Mouse (Mus musculus) fat pad, adult 2 months (tissue): Measurements from ENCODE around the gene Egln1.

Experiments used
- DNase-seq: peaks from one replicate; pipeline ENCODE4 v3.0.0-alpha.2; 2011; ENCODE audit warnings: low read depth, low spot score; ENCODE audit errors: extremely low read depth

Gene Egln1

GRCm38 (mm10) chr8:124947865-124948732, 1.0 kb downstream of the Egln1 start:
- no peak for DNase-seq

DNA sequence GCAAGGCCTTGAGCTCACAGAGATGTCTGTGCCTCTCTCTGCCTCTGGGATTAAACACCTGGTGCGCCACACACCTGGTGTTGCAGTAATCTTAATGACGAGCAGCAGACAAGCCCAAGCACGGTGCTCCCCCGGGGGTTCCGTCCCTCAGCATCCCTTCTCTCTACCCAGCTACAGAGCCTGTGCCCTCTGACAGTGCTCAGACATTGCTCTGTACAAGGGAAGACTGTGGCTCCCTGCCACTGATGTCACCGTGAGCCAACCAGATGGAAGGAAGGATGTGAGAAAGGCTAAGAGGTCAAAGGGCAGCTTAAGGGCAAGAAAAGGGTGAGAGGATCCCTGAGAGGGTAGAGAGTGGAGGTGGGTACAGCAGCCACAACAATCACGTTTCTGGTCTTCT, 4.7 kb downstream of the Egln1 start:
- no peak for DNase-seq

DNA sequence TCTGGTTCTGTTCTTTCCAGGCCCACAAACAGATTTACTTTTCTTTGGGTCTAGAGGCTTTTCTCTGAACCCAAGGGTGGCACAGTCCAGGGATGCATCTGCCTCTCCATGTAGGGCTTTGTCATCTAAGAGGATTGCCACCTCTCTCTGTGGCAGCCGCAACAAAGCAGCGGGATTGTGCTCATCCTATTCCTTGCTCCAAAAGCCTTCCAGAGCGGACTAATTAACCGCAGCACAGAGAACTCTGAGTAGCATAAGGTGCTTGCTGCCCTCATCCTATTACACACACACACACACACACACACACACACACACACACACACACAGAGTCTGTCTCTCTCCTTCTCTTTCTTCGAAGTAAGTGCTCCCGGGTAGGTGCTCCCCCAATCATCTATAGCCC, 5.3 kb downstream of the Egln1 start:
- no peak for DNase-seq

- DNase-seq, result no peak
These were observed 11.8 kb downstream of the Egln1 start for GRCm38 (mm10) chr8:124937293-124937692.

GRCm38 (mm10) chr8:124936699-124937098, 12.4 kb downstream of the Egln1 start:
- no peak for DNase-seq

DNA sequence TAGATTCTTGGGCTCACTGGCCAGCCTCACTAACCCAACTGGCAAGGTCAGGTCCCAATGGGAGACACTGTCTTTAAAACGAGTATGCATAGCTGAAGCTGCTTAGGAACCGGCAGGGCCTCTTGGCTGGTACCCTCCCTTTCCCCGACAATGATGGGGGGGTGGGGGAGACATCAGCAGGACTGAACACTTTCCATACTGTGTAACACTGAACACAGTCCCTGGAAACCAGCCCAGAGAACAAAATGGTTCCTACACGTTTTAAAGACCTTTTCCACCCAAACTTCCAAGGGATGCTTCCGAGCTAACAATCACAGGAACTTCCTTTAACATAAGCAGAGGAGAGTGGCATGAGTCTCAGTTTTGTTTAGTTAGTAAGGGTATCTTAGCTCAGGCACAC, 14.0 kb downstream of the Egln1 start:
- no peak for DNase-seq

DNA sequence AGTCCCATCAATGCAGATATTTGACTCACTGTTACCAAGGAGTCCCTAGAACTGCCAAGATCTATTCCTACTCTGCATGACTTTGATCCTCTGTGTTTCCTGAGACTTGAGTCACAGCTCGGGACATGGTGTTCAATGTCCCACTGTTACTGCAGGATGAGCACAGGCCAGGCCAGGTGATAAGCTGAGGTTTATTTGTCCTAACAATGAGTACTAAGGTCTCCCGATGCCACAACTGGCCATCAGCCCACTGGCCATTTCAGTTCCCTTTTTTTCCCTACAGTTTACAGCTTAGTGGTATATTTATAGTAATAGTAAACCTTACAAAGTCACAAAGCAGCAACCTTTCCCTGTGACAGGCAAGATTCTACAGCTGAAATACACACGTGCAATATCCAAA, 16.7 kb downstream of the Egln1 start:
- no peak for DNase-seq

DNA sequence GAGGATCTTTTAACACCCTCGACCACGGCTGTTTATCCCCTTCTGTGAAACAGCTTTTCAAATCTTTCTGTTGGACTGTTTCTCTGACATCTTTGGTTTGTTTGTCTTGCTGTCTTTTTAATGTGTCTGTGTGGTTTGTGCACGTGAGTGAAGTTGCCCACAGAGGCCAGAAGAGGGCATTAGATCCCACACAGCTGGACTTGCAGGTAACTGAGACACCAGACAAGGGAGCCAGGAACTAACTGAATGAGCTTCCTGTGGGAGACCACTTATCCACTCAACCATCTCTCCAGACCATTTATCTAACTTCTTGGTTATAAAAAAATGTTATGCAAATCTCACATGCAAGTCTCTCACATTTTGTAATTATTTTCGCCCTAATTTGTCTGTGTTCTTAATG, 18.5 kb downstream of the Egln1 start:
- DNase-seq, result no peak

- DNase-seq, result no peak
These were observed 19.0 kb downstream of the Egln1 start for GRCm38 (mm10) chr8:124930086-124930485.

DNA sequence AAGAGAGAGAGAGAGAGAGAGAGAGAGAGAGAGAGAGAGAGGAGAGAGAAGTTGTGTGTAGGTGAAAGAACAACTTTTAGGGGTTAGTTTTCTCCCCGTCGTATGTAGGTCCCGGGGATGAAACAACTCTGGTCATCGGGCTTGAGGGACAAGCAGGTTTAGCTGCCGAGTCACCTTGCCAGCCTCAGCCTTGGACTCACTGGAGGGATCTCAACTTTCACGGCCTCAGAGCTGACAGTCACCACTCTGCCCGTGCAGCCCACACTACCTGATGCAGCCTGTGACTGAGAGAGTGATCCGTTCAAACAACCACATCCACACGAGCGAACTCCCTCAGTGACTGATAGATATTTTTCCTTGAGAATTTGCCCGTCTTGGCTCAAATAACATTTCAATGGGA, 20.1 kb downstream of the Egln1 start:
- DNase-seq, result no peak

DNA sequence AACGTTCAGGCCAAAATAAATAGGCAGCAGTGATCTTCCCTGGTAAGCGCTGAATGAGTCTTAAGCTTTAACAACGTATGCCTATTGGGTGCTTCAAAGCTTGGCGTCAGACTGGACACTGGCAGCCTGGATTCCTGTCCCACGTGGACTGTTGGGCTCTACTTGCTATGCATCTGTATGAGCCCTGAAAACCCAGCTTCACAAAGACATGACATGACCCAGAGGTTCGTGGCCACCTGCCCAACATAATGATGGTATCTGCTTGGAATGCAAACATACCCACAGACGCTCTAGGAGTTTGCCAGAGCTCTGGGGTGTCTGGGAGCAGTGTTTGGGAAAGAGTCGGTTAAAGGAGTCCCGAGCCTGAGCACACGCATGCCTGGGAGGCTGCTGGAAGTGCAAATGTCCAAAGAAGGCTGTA, 22.8 kb downstream of the Egln1 start:
- peak; percentile 85 for DNase-seq

DNA sequence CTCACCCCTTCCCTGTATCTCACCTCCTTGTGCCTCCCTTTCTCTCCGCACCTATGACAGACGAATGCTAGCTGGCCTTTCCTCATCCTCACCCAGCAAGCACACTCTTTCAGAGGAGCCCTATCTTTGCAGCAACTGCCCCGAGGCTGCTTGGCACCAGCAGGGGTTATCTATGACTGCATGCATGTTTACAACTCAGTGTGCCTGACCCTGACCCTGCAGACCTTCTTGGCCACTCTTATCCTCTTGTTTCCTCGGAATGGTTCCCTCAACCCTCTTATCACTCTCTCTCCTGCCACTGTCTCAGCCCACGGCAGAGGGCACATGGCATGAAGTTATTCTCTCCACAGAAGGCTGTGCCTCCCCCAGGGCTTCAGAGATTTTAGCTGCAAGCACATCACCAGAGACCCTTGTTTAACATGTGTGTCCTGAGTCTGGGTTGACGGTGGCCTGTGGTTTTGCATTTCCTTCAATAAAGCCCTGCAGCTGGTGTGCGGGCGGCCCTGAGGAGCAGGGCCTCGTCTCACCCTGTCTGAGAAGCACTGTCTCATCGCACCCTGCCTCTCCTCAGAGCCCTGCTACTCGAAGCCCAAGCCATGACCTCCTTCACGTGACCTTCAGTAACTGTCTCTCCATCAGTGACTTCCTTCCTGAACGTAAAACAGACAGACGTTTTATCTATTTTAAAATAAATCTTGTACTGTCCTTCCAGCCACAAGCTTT, 23.4 kb downstream of the Egln1 start:
- DNase-seq, result no peak

GRCm38 (mm10) chr8:124923971-124924652, 25.0 kb downstream of the Egln1 start:
- DNase-seq, result peak; percentile 73

DNA sequence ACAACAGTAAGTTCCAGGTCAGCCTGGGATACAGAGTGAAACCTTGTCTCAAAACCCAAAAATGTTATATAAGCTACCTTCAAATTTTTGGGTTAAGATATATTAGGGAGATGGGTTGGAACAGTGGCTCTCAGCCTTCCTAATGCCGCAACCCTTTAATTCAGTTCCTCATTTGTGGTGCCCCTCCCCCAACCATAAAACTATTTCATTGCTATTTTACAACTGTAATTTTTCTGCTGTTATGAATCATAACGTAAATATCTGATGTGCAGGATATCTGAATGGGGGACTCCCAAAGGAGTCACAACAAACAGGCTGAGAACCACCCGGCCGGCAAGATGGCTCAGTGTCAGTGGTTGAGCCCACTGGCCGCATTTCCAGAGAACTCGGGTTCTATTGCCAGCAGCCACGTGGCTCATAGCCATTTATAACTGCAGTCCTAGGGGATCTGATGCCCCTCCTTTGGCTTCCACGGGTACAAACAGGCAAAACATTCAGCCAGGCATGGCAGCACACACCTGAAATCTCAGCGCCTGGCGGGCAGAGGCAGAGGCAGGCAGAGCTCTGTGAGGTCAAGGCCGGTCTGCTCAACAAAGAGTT, 26.5 kb downstream of the Egln1 start:
- no peak for DNase-seq

- DNase-seq, result no peak
These were observed 27.5 kb downstream of the Egln1 start for GRCm38 (mm10) chr8:124921369-124922279.

DNA sequence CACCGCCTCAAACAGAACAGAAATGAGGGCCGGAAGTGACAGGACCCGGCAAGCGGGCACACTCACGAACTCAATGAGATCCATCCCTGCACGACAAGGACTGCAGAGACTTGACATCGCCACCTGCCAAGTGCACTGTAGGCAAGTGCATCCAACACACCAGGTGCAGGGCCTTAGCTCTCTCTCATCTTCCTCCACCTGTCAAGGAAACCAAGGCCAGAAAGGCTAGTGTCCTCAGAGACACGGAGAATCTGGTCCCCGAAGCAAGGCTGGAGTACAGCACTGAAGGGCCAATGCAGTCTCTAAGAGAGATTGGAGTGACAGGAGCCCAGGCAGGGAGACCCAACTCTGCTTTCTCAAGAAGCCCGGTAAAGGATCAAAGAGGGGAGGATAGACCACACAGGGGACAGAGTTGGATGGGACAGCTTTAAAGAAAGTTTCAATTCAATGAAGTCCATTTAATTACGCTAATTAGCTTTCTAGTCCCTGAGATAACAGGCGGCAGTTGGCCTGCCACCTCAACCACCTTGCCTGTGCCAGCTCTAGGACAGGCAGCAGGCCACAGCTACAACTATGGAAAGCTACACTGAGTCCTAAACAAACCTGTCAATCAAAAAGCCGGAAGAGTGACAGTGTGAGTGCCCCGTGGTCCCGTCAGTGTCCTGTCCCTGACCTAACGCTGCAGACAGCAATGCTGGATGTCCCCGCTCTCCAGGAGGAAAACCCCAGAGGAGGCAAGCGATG, 31.2 kb downstream of the Egln1 start:
- DNase-seq, result no peak

DNA sequence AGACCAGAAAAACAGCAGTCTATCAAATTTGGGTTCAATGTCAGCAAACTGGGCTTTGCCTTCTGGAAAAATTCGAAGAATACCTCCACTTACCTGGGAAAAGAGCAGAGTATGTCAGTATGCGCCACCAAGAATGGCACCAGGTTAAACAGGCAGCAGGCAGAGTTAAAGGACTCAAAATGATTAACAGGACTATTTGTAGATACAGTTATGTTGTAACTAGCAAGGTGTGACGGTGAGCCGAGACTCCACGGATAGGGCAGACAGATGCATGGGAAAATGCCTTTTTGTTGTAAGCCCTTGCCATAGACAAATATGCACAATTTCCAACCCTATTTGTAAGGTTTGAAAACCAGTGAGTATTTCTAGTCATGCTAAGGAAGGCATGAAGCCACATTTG, 35.1 kb downstream of the Egln1 start:
- no peak for DNase-seq

GRCm38 (mm10) chr8:124911938-124912872, 36.9 kb downstream of the Egln1 start:
- no peak for DNase-seq

DNA sequence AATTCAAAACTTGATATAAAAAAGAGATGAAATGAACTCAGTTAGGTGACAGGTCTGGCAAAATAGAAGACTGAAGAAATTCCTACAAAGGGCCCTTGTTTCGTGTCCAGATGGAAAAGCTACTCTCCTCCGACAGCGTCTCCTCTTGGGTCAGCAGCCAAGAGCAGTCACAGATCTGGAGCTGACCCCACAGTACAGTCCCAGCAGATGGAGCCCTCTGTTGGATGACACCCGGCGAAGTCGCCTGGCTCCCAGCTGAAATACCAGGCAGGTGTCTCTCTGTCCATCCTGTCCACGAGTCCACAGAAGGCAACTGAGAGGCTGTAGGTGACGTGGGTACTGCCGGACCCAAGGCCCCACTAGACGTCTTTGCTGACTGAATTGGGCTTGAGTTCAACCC, 38.8 kb downstream of the Egln1 start:
- DNase-seq, result no peak
